Mouse (Mus musculus) heart, adult 9 months (tissue): ENCODE measurements around the gene Tmem231.
A peak's percentile ranks its signal among the peaks of the same experiment; 100 is the strongest.

ENCODE experiments used
- DNase-seq, 2 experiments: peaks; one replicate each; pipeline ENCODE4 v3.0.0; 2022; ENCODE audit warnings: low spot score in 2 of 2

Tmem231 gene

DNA sequence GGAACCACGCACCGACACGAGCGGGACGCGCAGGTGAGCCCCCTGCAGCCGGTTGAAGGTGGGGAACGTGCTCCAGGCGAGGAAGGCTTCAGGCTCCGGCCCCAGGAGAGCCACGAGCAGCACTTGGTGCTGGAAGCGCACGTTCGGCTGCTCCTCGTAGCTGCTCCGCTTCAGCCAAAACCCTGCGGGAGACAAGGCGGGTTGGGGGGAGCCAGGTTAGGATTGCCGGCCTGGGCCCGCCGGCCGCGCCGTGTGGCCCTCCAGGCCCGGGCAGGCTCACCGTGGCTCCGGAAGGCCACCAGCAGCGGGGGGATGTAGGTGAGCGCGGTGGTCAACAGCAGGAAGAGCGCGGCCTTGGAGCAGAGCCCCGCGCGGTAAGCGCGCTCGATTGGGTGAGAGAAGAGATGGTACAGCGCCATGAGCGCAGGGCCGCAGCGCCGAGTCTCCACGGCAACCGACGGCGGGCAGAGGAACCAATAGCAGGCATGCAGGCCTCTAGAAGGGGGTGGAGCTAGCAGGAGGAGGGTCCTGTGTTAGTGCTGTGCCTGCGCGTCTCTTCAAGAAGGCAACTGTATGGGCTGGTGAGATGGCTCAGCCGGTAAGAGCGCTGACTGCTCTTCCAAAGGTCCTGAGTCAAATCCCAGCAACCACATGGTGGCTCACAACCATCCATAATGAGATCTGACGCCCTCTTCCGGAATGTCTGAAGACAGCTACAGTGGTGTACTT lies at the start of gene Tmem231:
Gene Tmem231 (minus strand): TSS at position 534 of the 729 bp plus-strand sequence.
- peak; percentile 87 to 88 for DNase-seq

GRCm38 (mm10) chr8:111982116-111982515 lies 48.4 kb upstream of the Tmem231 start:
- no peak for DNase-seq

DNA sequence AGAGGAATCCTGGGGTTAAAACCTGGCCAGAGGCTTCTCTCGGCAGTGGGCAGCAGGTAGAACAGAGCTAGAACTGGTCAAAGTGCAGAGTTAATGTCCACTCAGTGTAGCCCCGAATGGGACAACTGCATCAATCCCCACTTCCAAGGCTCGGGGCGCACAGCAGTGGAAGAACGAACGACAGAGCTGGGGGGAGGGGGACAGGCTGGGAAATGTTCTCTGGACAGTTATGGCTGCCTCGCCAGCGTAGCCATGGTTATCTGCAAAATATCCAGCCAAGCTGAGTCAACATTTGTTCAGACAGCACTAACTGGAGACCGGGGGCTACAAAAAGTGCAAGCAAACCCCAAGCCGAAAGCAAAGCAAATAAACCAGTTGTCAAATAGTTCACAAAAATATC lies 44.5 kb upstream of the Tmem231 start:
- DNase-seq, result no peak

DNA sequence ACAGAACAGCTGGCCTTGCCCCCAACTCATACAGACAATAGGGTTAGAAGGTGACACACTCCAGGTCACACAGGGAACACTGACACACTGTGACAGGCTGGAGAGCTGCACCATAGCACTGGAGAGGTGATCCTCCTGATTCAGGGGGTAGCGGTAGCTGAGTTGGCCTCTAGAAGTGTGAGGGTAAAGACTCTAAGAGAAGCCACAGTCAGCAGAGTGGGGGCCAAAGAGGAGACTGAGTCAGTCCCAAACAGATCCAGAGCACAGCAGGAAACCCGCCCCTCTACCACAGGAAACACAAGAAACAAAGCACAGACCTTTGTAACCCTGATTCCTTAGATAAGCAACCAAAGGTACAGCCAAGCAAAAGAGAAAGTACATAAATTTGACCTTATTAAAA lies 42.6 kb upstream of the Tmem231 start:
- DNase-seq, result no peak

GRCm38 (mm10) chr8:111975706-111976105 lies 42.0 kb upstream of the Tmem231 start:
- DNase-seq, result no peak

DNA sequence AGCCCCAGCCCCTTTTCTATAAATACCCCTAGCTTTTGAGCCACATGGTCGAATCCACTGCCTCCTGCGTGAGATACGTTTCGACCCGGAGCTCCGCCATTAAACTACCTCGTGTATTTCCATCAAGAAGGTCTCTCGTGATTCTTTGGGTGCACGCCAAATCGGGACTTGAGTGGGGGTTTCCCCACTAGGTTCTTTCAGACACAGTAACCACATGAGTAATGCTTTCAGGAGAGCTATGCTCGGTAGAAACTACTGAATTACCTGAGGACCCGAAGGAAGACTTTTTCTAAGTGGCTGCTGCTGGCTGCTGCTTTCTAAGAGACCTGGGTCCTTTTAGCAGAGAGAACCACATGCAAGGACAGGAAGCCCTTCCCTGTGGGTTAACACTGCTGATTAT lies 40.5 kb upstream of the Tmem231 start:
- no peak for DNase-seq

GRCm38 (mm10) chr8:111968991-111969390 lies 35.3 kb upstream of the Tmem231 start:
- no peak for DNase-seq

GRCm38 (mm10) chr8:111968541-111968940 lies 34.9 kb upstream of the Tmem231 start:
- DNase-seq, result no peak

GRCm38 (mm10) chr8:111967246-111967870 lies 33.7 kb upstream of the Tmem231 start:
- no peak for DNase-seq

- DNase-seq, result no peak
Observed at GRCm38 (mm10) chr8:111964849-111965561, 31.3 kb upstream of the Tmem231 start.

DNA sequence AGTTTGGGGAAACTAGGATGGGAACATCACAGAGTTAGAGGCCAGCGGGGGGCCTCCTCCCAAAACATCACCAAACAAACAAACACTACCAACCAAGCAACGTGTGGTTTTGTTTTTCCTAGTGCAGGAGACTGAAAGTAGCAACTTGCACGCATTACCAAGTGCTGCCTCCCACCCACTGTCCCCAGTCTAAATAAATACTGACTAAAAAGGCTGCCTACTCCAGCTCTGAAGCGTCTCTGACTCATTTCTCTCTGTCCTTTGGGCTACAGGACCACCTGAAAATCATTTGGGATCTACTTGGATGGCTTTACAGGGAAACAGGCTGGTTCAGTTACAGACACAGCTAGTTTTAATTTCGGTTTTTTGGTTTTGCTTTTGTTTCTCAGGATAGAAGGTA lies 30.7 kb upstream of the Tmem231 start:
- no peak for DNase-seq

DNA sequence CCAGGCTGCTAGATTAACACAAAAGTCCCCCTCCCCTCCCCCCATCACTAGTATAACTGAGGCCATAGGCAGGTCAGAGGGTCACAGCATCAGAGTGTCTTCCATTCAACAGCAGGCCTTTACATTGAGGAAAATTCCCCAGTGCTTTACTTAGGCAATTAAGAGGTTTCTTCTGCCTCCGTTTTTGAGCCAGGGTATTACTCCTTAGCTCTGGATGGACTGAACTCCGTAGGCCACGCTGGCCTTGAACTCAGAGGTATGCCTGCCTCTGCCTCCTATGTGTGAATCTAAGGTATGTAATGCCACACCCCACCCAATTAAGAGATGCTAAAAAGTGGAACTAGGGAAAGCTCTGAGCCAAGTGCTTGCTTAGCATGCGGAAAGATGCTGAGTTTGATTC lies 29.9 kb upstream of the Tmem231 start:
- DNase-seq, result no peak

GRCm38 (mm10) chr8:111963091-111963490 lies 29.4 kb upstream of the Tmem231 start:
- no peak for DNase-seq

DNA sequence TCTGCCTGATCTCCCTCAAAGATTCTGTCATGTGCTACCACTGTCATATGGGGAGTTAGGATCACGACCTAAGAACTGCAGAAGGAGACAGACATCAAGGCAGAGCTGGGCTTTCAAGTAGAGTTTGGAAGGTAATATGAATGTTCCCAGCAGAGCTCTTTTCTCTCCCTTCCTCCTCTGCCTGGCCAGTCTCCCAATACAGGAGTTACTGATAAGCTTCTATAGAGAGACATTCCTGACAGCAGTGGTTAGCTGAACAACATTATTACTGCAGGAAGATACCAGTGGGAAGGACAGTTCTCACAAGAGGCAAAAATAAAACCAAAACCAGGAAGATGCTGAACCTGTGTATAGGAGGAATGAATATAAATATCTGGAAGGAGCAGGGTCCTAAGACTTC lies 28.9 kb upstream of the Tmem231 start:
- DNase-seq, result no peak

GRCm38 (mm10) chr8:111961330-111961729 lies 27.6 kb upstream of the Tmem231 start:
- DNase-seq, result no peak

GRCm38 (mm10) chr8:111960591-111961321 lies 27.1 kb upstream of the Tmem231 start:
- no peak for DNase-seq

DNA sequence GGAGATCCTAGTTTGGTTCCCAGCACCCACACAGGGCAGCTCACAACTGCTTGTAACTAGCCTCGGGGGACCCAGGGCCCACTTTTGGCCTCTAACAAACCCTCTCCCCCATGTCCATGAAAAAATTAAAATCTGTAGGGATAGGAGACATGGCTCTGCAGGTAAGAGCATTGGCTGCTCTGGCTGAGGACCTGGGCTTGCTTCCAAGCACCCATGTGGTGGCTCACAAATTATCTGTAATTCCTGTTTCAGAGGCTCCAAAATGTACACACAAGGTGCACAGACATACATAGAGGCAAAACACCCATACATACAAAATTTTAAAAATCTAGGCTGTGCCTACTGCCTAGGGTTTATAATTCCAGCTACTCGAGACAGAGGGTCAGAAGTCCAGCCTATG lies 23.6 kb upstream of the Tmem231 start:
- DNase-seq, result no peak

DNA sequence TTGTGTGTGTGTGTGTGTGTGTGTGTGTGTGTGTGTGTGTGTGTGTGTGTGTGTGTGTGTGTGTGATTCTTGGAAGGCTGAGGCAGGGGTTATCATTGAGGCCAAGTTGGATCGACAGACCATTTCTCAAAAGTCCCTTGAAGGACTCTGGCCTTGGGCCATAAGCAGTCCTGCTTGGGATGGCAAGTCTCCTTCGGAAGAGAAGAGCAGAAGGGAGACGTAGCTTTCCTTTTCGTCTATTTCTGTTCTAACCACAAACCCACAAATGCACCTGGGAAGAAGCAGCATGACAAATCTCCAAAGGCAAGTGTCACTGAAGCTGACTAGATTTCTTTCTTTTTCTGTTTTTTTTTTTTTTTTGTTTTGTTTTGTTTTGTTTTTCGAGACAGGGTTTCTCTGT lies 22.2 kb upstream of the Tmem231 start:
- DNase-seq, result no peak

- peak in 1 of 2 experiments; percentile 7 for DNase-seq
Observed at GRCm38 (mm10) chr8:111954844-111955594, 21.3 kb upstream of the Tmem231 start.

DNA sequence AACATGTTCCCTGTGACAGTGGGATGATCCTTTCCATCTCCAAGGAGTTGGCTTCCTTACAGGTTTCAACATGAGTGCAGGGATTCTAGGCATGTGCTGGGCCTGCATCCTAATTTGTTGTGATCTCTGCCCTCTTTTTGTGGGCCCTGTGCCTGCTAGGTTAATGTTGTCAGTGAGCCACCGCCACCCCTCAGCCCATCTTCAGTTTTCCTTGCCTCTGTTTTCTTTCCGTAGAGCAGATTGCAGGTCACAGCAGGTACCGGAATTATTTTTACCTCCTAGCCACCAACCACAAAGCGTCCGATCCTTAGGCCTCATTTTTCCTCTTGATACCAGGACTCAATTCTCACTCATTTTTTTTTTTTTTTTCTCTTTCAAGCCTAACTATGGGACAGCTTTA lies 18.3 kb upstream of the Tmem231 start:
- no peak for DNase-seq

DNA sequence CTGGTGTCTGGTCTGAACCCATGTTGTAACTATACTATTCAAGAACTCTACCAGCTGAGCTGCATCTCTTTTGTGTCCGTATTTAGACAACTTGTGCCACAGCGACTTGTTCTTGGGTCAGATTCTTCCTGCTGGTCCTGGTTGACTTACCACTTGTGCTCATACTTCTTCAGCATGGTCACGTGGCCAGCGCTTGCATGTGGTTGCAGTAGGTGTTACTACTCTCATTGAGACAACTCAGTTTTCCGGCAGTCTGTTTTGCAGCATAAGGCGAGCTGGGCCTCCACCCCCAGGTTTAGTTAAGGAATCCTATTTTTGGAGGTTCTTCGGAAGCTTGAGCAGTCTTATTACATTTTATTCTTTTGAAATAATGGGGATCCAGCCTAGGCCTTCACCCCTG lies 17.6 kb upstream of the Tmem231 start:
- DNase-seq, result no peak

DNA sequence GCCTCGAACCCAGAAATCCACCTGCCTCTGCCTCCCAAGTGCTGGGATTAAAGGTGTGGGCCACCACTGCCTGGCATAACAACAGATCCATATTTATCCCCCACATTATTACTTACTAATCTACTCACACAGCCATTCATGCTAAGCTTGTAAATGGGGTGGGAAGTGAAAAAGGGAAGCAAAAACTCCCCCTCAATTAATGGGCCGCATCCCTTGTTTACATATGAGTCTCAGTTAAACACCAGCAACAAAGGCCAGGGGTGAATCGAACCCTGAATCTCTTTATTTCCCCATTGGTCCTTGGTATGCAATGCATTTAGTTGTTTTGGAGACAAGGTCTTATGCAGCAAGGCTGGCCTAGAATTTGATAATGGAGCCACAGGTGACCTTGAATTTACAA lies 17.2 kb upstream of the Tmem231 start:
- DNase-seq, result no peak
